Mouse (Mus musculus) hindbrain, postnatal 0 days (tissue): ENCODE results near the gene Mtcl1. TPM values are rescaled to one million over a fixed set of nuclear protein-coding genes. Genes with fewer than 3 reads are reported as not detected.
A peak's percentile ranks its signal among the peaks of the same experiment; 100 is the strongest.

Experiments
- ATAC-seq: fragments of 200-750 bp; cut with Nextera tagmentation; 2 replicates; pipeline ENCODE4 v1.8.0; 2017; ENCODE audit warnings: mild to moderate bottlenecking, moderate TSS enrichment, moderate library complexity
- DNase-seq: peaks from one replicate; pipeline ENCODE4 v3.0.0-alpha.2; 2015; ENCODE audit warnings: low spot score
- H3K27ac ChIP-seq: fragments of 300-500 bp; sonication (generic); 2 replicates; pipeline ENCODE4 v1.5.1; 2014; ENCODE audit warnings: mild to moderate bottlenecking
- H3K27me3 ChIP-seq: fragments of 300-500 bp; sonication (generic); 2 replicates; pipeline ENCODE4 v1.6.1; 2014; ENCODE audit warnings: low read length, mixed read lengths; ENCODE audit not compliant: insufficient read depth
- H3K36me3 ChIP-seq: fragments of 300-500 bp; sonication (generic); 2 replicates; pipeline ENCODE4 v1.6.1; 2014; ENCODE audit warnings: low read length, mixed read lengths; ENCODE audit not compliant: insufficient read depth
- H3K4me1 ChIP-seq: fragments of 300-500 bp; sonication (generic); 2 replicates; pipeline ENCODE4 v1.6.1; 2014; ENCODE audit warnings: antibody characterized with exemption, low read length, mixed read lengths; ENCODE audit not compliant: insufficient read depth
- H3K4me2 ChIP-seq: fragments of 300-500 bp; sonication (generic); 2 replicates; pipeline ENCODE4 v1.6.1; 2014; ENCODE audit warnings: low read depth, mild to moderate bottlenecking, low read length, moderate library complexity, mixed read lengths
- H3K4me3 ChIP-seq: fragments of 300-500 bp; sonication (generic); 2 replicates; pipeline ENCODE4 v1.5.1; 2014; ENCODE audit warnings: low read length
- H3K9ac ChIP-seq: fragments of 300-500 bp; sonication (generic); replicated peaks from 2 replicates; pipeline ENCODE4 v1.6.1; 2014; ENCODE audit warnings: mild to moderate bottlenecking, low read length, moderate library complexity, mixed read lengths
- H3K9me3 ChIP-seq: fragments of 300-500 bp; sonication (generic); 2 replicates; pipeline ENCODE4 v1.6.1; 2016; ENCODE audit warnings: low read length, mixed read lengths
- CTCF ChIP-seq: IDR thresholded peaks from 2 replicates; pipeline ENCODE4 v1.5.1; 2016; ENCODE audit warnings: antibody characterized with exemption, control low read depth, low read depth
- WGBS: fragments of 180-500 bp; shearing (Covaris S2); extraction: QIAGEN DNeasy Blood & Tissue Kit; methylation state at CpG from one replicate; pipeline ENCODE4 v1.1.7; 2014; 5-methylcytosine and 5-hydroxymethylcytosine counted together
- polyA plus RNA-seq: library from polyadenylated mRNA; unstranded; fragments of >200 nt; fragmentation: Nextera tagmentation; extraction: Ambion mirVana; gene quantifications from 2 replicates; pipeline ENCODE4 v1.2.1, GENCODE M21; 2015
- total RNA-seq: library from RNA; depleted of rRNA; stranded (reverse); fragments of >200 nt; gene quantifications from 2 replicates; pipeline ENCODE4 v1.2.3, GENCODE M21; 2014

Gene Mtcl1
- total and polyA plus RNA-seq, 2 experiments from 2014 or later = 13.8 to 27.0 TPM

DNA sequence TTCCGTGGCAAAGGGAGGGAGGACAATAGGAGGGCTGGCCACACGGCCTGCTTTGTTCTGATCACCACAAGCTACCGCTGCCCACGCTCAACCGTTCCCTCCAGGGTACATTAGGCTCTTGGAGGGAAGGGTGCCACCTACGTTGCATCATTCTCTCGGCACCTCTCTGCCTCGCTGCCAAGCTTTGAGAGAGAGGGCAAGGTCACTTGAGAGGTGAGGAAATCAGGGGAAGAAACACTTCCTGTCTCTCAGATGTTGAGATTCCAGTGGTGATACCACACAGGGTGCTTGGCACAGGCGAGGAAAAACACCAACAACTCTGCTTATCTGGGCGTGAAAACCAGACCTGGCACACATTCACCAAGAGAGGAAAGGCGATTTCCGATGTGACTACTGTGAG lies 108.8 kb downstream of the Mtcl1 start:
- ATAC-seq = no peak
- Histone ChIP-seq H3K36me3 (peaks cover 18% of the 10 kb centered on the region; the same call in 1 of the 2 replicates), H3K27ac (no peak overlapping the region), H3K4me3 (no peak overlapping the region), H3K9ac (no peak overlapping the region), H3K27me3 (no peaks in the 10 kb centered on the region), H3K4me1 (no peaks in the 10 kb centered on the region), H3K9me3 (no peaks in the 10 kb centered on the region), H3K4me2 (no peak overlapping the region)
- TF ChIP-seq CTCF = no peak
- no peak for DNase-seq
- 60% methylated on average over 12 of the region's 12 CpGs for WGBS

DNA sequence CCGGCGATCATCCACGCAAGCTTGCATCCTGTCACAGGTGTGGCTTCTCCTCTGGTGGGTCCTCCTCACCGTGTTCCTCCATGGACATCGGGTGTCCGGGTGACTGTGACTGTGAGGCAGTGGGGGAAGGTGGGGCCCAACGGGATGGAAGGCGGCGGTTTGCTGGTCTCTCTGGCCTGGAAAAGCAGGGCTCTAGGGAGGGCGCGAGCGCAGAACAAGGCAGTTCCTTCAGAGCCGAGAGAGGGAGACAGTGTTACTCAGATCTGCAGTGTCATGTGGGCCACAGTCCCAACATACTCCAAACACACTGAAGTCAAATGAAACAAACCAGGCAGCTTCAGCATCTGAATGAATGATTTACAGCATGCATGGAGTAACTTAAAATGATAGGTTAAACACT lies 111.6 kb downstream of the Mtcl1 start:
- Histone ChIP-seq H3K9me3 (no peaks in the 10 kb centered on the region), H3K36me3 (peaks cover 10% of the 10 kb centered on the region; the same call in 1 of the 2 replicates), H3K4me1 (no peaks in the 10 kb centered on the region), H3K4me3 (no peak overlapping the region), H3K27me3 (no peaks in the 10 kb centered on the region), H3K27ac (no peak overlapping the region), H3K9ac (no peak overlapping the region), H3K4me2 (no peak overlapping the region)
- TF ChIP-seq CTCF = no peak
- DNase-seq = no peak
- ATAC-seq = no peak
- WGBS = 95% methylated on average over 13 of the region's 13 CpGs

DNA sequence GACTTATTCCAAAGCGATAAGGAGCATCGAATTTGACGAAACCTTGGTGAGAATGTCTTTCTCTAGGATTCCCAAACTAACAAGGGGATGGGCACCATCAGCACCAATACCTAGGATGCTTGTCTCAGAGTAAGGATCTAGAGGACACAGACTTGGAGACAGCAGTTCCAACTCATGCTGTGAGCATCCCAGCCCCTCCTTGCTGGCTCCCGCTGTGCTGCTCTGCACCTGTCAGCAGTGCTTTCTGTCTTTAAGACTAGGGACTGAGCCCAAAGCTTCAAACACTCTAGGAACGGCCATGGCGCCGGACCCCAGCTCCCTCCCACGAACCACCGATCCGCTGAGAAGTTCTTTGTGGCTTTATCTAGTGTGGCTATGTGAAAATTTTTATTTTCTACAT lies 114.0 kb downstream of the Mtcl1 start:
- Histone ChIP-seq H3K27me3 (no peaks in the 10 kb centered on the region), H3K9ac (no peak overlapping the region), H3K27ac (no peak overlapping the region), H3K4me1 (no peaks in the 10 kb centered on the region), H3K9me3 (no peaks in the 10 kb centered on the region), H3K4me3 (no peak overlapping the region), H3K36me3 (peaks cover 10% of the 10 kb centered on the region; the same call in 1 of the 2 replicates), H3K4me2 (no peak overlapping the region)
- WGBS = 83% methylated on average over 10 of the region's 10 CpGs
- ATAC-seq (no peak), DNase-seq (no peak)
- TF ChIP-seq CTCF = no peak

DNA sequence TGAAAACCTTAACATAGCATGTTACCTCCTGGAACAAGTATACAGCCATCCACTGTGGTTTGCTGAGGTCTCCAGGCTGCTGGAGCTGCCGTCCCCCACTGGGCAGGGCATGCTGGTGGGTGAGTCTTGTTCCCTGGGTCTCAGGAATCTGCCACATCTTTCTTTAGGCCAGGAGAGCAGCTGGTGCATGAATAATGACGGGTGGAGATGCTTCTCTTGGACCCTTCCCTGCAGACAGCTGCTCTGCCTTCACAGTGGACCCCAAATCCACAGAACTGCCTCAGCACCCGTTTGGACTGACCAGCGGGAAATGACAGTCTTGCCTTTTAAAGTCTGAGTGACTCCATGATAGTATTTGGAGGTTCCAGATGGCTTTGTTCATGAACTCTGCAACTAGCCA lies 114.7 kb downstream of the Mtcl1 start:
- ATAC-seq = no peak
- WGBS = 47% methylated on average over 4 of the region's 4 CpGs
- H3K4me1 ChIP-seq = no peaks in the 10 kb centered on the region

DNA sequence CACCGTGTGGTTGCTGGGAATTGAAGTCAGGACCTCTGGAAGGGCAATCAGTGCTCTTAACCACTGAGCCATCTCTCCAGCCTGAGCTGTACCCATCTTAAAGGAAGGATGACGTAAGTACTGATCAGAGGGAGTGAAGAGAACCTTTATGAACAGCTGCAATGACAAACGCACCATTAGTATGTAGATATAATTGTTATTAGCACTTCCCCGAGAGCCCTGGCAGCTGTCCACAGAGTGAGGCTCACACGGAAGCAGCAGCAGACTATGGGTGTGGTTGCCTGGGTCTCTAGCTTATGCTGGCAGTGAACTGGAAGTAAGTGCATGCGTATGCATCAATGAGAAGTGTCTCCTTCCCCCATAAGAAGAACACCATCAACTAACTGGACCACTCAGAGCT lies 118.3 kb downstream of the Mtcl1 start:
- Histone ChIP-seq H3K27ac (no peak overlapping the region), H3K36me3 (no peaks in the 10 kb centered on the region), H3K4me3 (no peak overlapping the region), H3K4me2 (no peak overlapping the region), H3K9me3 (no peaks in the 10 kb centered on the region), H3K27me3 (no peaks in the 10 kb centered on the region), H3K4me1 (no peaks in the 10 kb centered on the region), H3K9ac (no peak overlapping the region)
- 46% methylated on average over 6 of the region's 6 CpGs for WGBS
- DNase-seq = no peak
- no peak for ATAC-seq
- TF ChIP-seq CTCF = no peak

More for the DNA sequence above, 114.7 kb downstream of the Mtcl1 start:
- Histone ChIP-seq H3K9ac (no peak overlapping the region), H3K9me3 (no peaks in the 10 kb centered on the region), H3K4me3 (no peak overlapping the region), H3K4me2 (no peak overlapping the region), H3K27me3 (no peaks in the 10 kb centered on the region), H3K36me3 (peaks cover 10% of the 10 kb centered on the region; the same call in 1 of the 2 replicates), H3K27ac (no peak overlapping the region)
- TF ChIP-seq CTCF = no peak
- DNase-seq = no peak

DNA sequence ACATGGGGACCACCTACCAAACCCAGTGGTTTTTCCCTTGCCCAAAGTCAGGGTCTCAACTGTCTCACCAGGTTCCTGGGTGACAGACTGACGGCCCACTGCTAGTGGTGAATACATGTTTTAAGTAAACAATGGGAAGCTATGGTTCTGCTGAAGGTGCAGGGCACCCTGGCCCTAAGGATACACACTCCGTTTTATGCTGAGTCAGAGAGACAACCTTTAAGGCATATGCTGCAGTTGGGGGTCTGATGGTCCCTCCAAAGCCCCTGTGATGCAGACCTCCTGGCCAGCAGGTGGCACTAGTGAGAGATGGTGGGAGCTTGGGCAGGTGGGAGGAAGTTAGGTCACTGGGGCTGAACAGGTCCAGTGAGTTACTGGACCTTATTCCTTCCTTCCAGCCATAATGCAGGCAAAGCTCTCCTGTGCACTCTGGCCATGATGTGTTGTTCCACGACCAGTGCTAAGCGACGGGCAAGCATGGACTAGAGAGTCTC lies 123.0 kb downstream of the Mtcl1 start:
- no peak for DNase-seq
- ATAC-seq = no peak

DNA sequence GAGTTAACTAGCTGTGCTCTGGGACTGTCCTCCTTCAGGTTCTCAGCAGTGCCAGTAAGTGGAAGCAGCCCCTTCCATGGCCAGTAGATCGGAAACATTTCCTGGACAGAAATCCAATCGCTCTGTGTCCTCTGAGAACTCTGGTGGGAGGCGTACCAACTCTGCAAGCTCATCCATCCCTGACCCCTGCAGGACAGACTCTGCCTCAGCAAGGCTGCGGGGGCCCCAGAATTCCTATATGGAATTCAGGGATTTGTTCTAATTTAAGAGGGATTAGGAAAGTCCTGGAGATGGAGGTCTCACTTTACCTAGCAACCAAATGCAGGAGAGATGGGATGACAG lies 123.4 kb downstream of the Mtcl1 start:
- H3K36me3 ChIP-seq = no peaks in the 10 kb centered on the region
- ATAC-seq (peak; percentile 27), DNase-seq (no peak)
- H3K9me3 ChIP-seq = no peaks in the 10 kb centered on the region
- TF ChIP-seq CTCF = no peak
- peak overlapping the region; percentile 3; the same call in 1 of the 2 replicates for H3K27ac ChIP-seq
- H3K4me3 ChIP-seq = no peak overlapping the region
- no peaks in the 10 kb centered on the region for H3K27me3 ChIP-seq
- H3K4me1 ChIP-seq = peaks cover 6% of the 10 kb centered on the region; the same call in 1 of the 2 replicates
- H3K4me2 ChIP-seq = no peak overlapping the region
- WGBS = 65% methylated on average over 4 of the region's 4 CpGs
- H3K9ac ChIP-seq = no peak overlapping the region

More for the DNA sequence above, 123.0 kb downstream of the Mtcl1 start:
- H3K27ac ChIP-seq = peak overlapping the region; percentile 3; the same call in 1 of the 2 replicates
- H3K9me3 ChIP-seq = no peaks in the 10 kb centered on the region
- H3K36me3 ChIP-seq = no peaks in the 10 kb centered on the region
- peaks cover 6% of the 10 kb centered on the region; the same call in 1 of the 2 replicates for H3K4me1 ChIP-seq
- H3K9ac ChIP-seq = no peak overlapping the region
- H3K4me3 ChIP-seq = no peak overlapping the region
- WGBS = 86% methylated on average over 5 of the region's 5 CpGs
- peak; percentile 53 for TF ChIP-seq CTCF
- H3K27me3 ChIP-seq = no peaks in the 10 kb centered on the region
- H3K4me2 ChIP-seq = no peak overlapping the region
